Mouse (Mus musculus) cerebellum, adult 9-10 months (tissue): Measurements from ENCODE around the gene Natd1.
"Not testable (repeated sequence)": the region's sequence is repeated elsewhere in the genome, so short reads cannot be mapped to it uniquely, and the experiment has no call there.

ENCODE experiments used
- DNase-seq: peaks from one replicate; pipeline ENCODE4 v3.0.0; 2022

Gene Natd1

DNA sequence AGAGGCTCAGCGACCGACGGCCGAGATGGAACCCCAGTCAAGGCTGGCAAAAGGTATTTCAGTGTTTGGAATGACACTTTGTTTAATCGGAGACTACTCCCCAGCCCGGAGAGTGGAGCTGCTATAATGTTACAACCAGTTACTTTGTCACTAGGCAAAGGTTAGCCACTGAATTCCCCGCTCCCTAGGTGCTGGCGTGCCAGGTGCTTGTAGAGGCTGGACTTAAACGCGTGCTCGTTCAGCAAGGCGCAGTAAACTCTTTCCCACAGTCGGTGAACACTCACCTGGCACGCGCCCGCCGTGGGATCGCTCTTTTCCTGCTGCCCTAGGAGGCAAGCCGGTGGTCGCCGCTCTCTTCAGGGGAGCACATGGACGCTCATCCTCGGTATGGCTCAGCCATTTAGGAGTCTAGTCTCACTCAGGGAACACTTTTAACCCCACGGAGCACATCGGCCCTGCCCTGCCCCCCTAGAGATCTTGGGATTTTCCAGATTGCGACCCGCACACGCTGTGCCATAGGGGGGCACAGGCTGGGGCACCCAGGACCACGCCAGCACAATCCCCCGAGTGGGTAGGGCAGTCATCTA is 16.8 kb upstream of the Natd1 start:
- DNase-seq: no peak

- DNase-seq: peak; percentile 50
Measured at GRCm38 (mm10) chr11:60930724-60931281, 16.3 kb upstream of the Natd1 start.

- peak; percentile 93 for DNase-seq
Measured at GRCm38 (mm10) chr11:60927264-60927663, 12.7 kb upstream of the Natd1 start.

GRCm38 (mm10) chr11:60924981-60925380 is 10.4 kb upstream of the Natd1 start:
- DNase-seq: no peak

- DNase-seq: no peak
Measured at GRCm38 (mm10) chr11:60924498-60924897, 9.9 kb upstream of the Natd1 start.

GRCm38 (mm10) chr11:60922964-60923363 is 8.4 kb upstream of the Natd1 start:
- DNase-seq: no peak

DNA sequence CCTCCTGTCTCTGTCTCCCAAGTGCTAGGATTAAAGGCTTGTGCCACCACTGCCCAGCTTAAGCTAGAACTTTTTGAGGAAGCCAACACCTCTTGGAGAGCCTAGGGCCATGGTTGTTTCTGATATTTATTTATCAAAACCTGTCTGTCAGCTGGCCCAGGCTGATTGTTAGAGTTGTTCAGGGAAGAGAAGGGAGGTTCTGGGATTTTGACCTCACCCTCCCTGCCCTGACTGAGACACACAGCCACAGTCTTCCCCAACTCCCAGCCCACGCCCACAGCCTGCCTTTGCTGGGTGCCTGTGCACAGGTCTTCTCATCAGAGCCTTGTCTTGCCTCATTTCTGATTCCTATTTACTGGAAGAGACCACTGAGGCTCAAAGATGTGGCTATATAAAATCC is 7.6 kb upstream of the Natd1 start:
- no peak for DNase-seq

GRCm38 (mm10) chr11:60920021-60920420 is 5.5 kb upstream of the Natd1 start:
- no peak for DNase-seq

GRCm38 (mm10) chr11:60915201-60915600 is 651 bp upstream of the Natd1 start:
- DNase-seq: no peak

DNA sequence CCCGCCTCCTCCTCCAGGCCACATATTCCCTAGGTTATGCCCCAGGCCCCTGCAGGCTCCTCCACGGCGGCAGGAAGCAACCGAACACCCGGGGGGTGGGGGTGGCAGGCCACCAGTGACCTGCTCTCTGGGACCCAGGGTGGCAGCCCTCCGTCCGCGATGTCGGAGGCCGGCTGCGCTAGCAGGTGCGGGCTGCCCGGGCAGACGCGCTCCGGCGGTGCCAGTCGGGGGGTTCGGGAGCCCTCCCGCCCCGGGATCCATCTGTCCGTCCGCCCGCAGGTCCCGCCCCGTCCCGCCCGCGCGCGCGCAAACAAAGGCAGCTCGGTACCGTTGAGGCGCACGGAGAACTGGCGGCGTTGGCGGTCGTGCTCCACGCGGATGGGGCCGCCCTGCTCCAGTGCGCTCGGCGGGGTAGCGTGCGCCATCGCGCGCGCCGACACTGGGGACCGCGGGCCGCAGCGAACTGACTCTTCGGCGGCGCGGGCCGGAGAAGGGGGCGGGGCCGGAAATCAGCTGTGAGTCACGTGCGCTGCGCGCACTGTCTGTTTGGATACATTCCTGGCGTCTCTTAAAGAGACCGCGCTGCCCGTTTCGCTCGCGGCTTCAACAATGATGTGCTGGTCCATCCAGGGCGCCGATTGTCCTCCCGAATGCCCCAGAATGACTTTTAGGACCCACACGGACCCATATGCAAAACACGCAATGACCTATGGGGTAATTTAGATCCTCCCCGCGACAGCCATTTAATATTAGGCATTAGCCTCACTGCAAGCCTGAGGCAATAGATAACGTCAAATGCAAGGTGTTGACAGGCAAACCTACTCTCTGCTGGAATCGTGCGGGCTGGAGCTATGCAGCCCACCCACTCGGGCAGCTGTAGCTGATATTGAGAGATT is 1.0 kb downstream of the Natd1 start:
- DNase-seq: peak; percentile 92

DNA sequence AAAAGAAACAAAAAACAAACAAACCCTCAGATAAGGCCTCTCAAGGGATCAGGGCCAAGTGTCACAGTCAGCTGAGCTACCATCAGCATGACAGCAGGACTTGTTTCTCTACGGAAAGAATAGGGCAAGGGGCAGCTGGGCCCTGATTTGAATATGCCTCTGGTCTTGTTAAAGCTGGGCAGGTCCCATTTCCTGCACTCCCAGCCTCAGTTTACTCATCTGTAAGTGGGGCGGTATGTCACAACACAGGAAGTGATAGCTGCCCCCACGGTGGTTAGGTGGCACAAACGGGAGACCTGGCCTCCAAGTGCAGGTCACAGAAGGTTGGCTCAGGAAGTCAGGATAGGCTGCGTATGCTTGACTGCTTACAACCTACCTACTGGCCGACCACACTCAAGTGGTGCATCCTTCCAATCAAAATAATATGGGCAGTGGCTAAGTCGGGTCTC is 2.0 kb downstream of the Natd1 start:
- peak; percentile 54 for DNase-seq

DNA sequence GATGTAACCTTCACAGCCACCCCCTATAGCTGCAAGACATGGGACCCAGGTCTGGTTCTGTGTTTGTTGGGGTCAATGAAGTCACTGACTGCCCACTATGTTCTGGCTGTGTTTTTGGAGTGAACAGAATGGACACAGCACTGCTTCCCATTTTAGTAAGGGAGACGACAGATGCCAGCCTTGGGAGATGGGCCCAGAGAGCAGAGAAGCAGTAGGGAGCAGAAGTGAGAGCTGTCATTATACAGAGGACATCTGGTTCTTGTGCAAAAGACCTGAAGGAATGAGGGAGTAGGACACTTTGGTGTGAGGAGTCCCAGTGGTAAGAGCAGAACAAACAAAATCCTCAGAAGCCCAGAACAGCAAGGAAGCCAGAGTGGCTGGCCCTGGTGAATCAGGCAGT is 4.9 kb downstream of the Natd1 start:
- DNase-seq: no peak

GRCm38 (mm10) chr11:60908073-60908472 is 6.5 kb downstream of the Natd1 start:
- no peak for DNase-seq

GRCm38 (mm10) chr11:60906449-60906848 is 8.1 kb downstream of the Natd1 start:
- DNase-seq: peak; percentile 65

DNA sequence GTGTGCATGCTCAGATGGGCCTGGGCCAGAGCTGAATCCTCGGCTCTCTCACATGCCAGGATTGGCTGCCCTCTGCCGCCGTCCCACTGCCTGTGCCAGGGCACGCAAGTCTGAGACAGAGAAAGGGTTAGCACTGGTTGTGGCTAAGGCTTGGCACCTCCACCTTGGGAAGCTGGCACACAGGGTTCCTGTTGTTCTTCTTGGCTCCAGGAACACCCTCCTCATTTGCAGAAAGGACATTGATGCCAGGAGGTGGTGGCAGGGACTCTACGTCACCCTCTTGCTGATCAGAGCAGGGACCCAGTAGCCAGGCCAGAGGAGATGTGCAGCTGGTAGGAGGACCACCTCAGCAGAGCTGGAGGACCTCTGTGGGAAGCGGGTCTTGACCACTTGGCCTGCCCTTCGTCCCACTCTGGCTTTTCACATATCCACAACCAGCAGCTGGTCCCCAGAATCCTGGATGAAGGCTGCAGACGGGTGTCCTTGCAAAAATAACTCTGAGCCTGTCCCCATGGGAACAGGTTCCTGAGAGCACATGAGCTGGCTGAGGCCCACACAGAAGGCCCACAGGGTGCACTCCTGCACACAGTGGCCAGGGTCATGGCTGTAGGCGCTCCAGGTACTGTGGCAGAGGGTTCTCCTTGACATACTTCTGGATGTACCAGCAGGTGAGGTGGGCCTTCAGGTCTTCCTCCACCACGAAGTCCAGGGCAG is 9.0 kb downstream of the Natd1 start:
- DNase-seq: peak; percentile 75

DNA sequence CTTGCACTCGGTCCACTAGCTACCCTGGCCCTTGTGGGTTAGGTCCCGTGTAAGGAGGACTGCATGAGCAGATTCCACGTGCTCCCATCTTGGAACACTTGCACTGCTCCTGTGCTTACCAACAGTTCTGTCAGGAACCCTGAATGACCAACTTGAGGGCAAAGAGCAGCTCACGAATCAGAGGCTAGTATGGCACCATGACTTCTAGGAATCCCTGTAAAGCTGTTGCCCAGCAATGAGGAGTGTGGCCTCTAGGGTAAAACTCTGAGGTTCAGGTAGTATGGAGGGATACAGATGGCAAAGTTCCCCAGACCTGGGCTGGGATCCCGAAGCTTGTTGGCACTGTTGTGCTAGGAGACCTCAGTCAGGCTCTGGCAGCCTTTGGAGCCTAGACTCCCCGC is 10.9 kb downstream of the Natd1 start:
- DNase-seq: no peak

DNA sequence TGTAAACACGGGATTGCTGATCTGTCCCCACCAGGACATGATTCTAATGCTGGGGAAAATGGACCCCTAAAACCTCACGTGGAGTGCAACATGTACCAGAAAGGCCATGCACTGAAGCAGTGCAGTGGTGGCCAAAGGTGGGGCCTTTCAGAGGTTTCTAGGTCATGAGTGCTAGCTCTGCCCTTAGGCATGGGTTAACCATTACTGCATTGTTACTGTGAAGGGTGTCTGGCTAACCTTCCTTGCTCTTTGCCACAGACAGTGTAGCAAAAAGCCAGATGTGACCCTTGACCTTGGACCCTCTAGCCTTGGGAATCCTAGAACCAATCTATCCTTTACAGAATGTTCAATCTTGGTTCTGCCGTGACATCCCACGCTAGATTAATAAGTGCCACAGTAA is 12.1 kb downstream of the Natd1 start:
- no peak for DNase-seq

- DNase-seq: no peak
Measured at GRCm38 (mm10) chr11:60902001-60902400, 12.5 kb downstream of the Natd1 start.

GRCm38 (mm10) chr11:60895915-60896314 is 18.6 kb downstream of the Natd1 start:
- DNase-seq: no peak

DNA sequence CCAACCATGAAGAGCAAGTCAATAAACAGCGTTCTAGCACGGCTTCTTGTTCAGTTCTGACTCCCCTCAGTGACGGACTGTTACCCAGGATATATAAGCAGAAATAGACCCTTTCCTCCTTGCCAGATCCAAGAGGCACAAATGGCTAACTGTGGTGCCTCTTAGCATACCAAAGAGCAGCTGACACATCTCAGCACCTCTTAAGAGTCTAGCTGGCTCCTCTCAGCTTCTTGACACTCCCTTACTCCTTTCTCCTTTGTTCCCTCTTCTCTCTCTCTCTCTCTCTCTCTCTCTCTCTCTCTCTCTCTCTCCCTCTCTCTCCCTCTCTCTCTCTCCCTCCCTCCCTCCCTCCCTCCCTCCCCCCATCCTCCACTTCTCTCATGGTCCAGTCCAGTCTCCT is 23.8 kb downstream of the Natd1 start:
- DNase-seq: no peak

DNA sequence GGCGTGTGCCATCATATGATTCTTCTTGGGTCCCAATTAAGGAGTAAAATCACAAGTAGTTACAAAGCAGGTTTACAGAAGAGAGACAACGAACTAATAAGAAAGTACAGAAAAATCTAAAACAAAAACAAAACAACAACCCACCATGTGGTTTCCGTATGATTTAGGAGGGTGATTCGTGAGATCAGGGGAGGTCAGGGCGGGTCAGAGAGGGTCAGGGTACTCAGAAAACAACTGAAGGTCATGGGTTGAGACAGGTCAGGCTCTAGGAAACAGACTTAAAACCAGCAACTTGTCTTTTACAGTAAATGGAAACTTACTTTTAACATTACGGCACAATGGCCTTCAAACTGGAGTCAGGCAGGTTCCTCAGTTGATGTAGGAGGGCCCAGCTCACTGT is 24.3 kb downstream of the Natd1 start:
- no peak for DNase-seq

GRCm38 (mm10) chr11:60889861-60890260 is 24.7 kb downstream of the Natd1 start:
- no peak for DNase-seq

DNA sequence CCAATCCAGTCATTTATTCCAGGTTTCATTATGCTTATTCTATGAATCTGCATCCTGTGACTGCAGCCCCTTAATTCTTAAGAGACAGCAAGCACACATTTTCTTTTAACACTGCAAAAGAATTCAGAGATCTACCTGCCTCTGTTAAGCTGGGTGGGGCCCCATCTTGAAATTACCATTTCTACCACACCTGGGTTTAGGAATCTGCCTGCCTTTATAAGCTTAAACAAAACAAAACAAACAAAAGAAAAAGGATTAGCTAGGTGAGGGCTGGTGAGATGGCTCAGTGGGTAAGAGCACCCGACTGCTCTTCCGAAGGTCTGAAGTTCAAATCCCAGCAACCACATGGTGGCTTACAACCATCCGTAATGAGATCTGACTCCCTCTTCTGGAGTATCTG is 27.6 kb downstream of the Natd1 start:
- not testable (repeated sequence) for DNase-seq
